Mouse (Mus musculus) liver, adult 2 months (tissue): ENCODE measurements around the gene Galnt16.

Experiments
- CTCF ChIP-seq: fragments of 200-500 bp; IDR thresholded peaks from 2 replicates; pipeline ENCODE4 v1.5.1; 2011; ENCODE audit warnings: low read depth, low read length, control low read depth
- POLR2A ChIP-seq: fragments of 200-500 bp; IDR thresholded peaks from 2 replicates; pipeline ENCODE4 v1.6.1; 2011; ENCODE audit warnings: low read length, control low read depth; ENCODE audit not compliant: insufficient read depth; ENCODE audit errors: extremely low read depth

DNA sequence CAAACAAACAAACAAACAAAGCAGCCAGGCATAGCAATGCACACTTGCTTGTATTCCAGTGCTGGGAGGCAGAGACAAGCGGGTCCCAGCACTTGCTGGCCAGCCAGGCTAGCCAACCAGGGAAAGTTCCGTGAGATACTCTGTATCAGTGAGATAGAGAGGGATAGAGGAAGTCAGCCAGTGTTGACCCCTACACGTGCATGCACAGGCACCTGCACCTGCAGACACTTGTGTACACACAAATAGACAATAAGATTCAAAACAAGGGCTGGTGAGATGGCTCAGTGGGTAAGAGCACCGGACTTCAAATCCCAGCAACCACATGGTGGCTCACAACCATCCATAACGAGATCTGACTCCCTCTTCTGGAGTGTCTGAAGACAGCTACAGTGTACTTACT, 102.4 kb downstream of the Galnt16 start:
- TF ChIP-seq CTCF (no peak), POLR2A (no peak)
